Mouse (Mus musculus): ENCODE measurements around the gene Gtf2h5. TPM values are rescaled to one million over a fixed set of nuclear protein-coding genes. Genes with fewer than 3 reads are reported as not detected.

The Gtf2h5 gene
- polyA plus RNA-seq, 1 experiment from 2014 or later = 152 TPM

GRCm38 (mm10) chr17:6117917-6118316, 38.3 kb downstream of the Gtf2h5 start:
- 91% methylated on average over 3 of the region's 3 CpGs for WGBS
- H3K27me3 ChIP-seq (replicated peaks; ENCODE audit: control insufficient read depth, insufficient read depth, low read length) = no peaks in the 10 kb centered on the region

GRCm38 (mm10) chr17:6118861-6119260, 39.3 kb downstream of the Gtf2h5 start:
- H3K9ac ChIP-seq (ENCODE audit: low read depth, low read length) = no peak overlapping the region
- WGBS = 89% methylated on average over 4 of the region's 4 CpGs
- no peaks in the 10 kb centered on the region for H3K4me1 ChIP-seq (replicated peaks; ENCODE audit: control insufficient read depth, insufficient read depth, low read length)
- no peak overlapping the region for H3K27ac ChIP-seq (ENCODE audit: low read depth, low read length)
- H3K27me3 ChIP-seq (replicated peaks; ENCODE audit: control insufficient read depth, insufficient read depth, low read length) = no peaks in the 10 kb centered on the region
- H3K36me3 ChIP-seq (ENCODE audit: control insufficient read depth, insufficient read depth, low read length) = peaks cover 4% of the 10 kb centered on the region; the same call in 1 of the 2 replicates
- H3K4me2 ChIP-seq = no peak overlapping the region
- ATAC-seq (replicated peaks; ENCODE audit: low FRiP score) (no peak), DNase-seq (ENCODE audit: low spot score) (no peak)
- H3K4me3 ChIP-seq (ENCODE audit: low read depth, low read length) = no peak overlapping the region
- H3K9me3 ChIP-seq (ENCODE audit: control insufficient read depth, low read length) = no peaks in the 10 kb centered on the region

More at GRCm38 (mm10) chr17:6117917-6118316, 38.3 kb downstream of the Gtf2h5 start:
- no peak overlapping the region for H3K27ac ChIP-seq (ENCODE audit: low read depth, low read length)
- H3K4me1 ChIP-seq (replicated peaks; ENCODE audit: control insufficient read depth, insufficient read depth, low read length) = no peaks in the 10 kb centered on the region
- no peak for DNase-seq (ENCODE audit: low spot score)
- H3K9ac ChIP-seq (ENCODE audit: low read depth, low read length) = no peak overlapping the region
- no peak for ATAC-seq (replicated peaks; ENCODE audit: low FRiP score)
- H3K4me3 ChIP-seq (ENCODE audit: low read depth, low read length) = no peak overlapping the region
- H3K4me2 ChIP-seq = no peak overlapping the region
- H3K36me3 ChIP-seq (ENCODE audit: control insufficient read depth, insufficient read depth, low read length) = peaks cover 4% of the 10 kb centered on the region; the same call in 1 of the 2 replicates
- no peaks in the 10 kb centered on the region for H3K9me3 ChIP-seq (ENCODE audit: control insufficient read depth, low read length)

DNA sequence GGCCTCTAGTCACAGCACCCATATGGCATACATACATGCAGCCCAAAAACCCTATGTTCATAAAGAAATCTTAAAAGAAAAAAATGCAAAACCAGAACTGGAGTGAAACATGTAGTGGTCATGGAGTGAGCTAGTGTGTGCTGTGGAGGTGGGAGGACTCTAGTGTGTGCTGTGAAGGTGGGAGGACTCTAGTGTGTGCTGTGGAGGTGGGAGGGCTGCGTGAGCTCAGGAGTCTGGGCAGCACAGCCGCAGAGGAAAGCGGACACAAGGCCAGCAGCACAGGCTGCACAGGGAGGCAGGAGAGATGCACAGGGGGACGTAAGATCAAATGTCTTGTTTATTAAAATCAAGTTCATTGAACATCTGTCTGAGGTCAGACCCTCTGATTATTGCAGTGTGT, 44.2 kb downstream of the Gtf2h5 start:
- no peak overlapping the region for H3K4me2 ChIP-seq
- whole genome bisulfite sequencing = 88% methylated on average over 4 of the region's 4 CpGs

GRCm38 (mm10) chr17:6125441-6125840, 45.9 kb downstream of the Gtf2h5 start:
- no peak for DNase-seq (ENCODE audit: low spot score)
- Histone ChIP-seq H3K27me3 (replicated peaks; ENCODE audit: control insufficient read depth, insufficient read depth, low read length) (no peaks in the 10 kb centered on the region), H3K9ac (ENCODE audit: low read depth, low read length) (no peak overlapping the region), H3K4me1 (replicated peaks; ENCODE audit: control insufficient read depth, insufficient read depth, low read length) (no peaks in the 10 kb centered on the region), H3K27ac (ENCODE audit: low read depth, low read length) (no peak overlapping the region), H3K36me3 (ENCODE audit: control insufficient read depth, insufficient read depth, low read length) (peaks cover 6% of the 10 kb centered on the region; the same call in 1 of the 2 replicates), H3K4me2 (no peak overlapping the region), H3K9me3 (ENCODE audit: control insufficient read depth, low read length) (no peaks in the 10 kb centered on the region), H3K4me3 (ENCODE audit: low read depth, low read length) (no peak overlapping the region)
- ATAC-seq (replicated peaks; ENCODE audit: low FRiP score) = no peak
- WGBS = 89% methylated on average over 3 of the region's 3 CpGs

More for the DNA sequence above, 44.2 kb downstream of the Gtf2h5 start:
- DNase-seq (ENCODE audit: low spot score) = no peak
- Histone ChIP-seq H3K27ac (ENCODE audit: low read depth, low read length) (no peak overlapping the region), H3K36me3 (ENCODE audit: control insufficient read depth, insufficient read depth, low read length) (peaks cover 6% of the 10 kb centered on the region; the same call in 1 of the 2 replicates), H3K27me3 (replicated peaks; ENCODE audit: control insufficient read depth, insufficient read depth, low read length) (no peaks in the 10 kb centered on the region), H3K4me3 (ENCODE audit: low read depth, low read length) (no peak overlapping the region), H3K9ac (ENCODE audit: low read depth, low read length) (no peak overlapping the region), H3K4me1 (replicated peaks; ENCODE audit: control insufficient read depth, insufficient read depth, low read length) (no peaks in the 10 kb centered on the region), H3K9me3 (ENCODE audit: control insufficient read depth, low read length) (no peaks in the 10 kb centered on the region)
- no peak for ATAC-seq (replicated peaks; ENCODE audit: low FRiP score)

DNA sequence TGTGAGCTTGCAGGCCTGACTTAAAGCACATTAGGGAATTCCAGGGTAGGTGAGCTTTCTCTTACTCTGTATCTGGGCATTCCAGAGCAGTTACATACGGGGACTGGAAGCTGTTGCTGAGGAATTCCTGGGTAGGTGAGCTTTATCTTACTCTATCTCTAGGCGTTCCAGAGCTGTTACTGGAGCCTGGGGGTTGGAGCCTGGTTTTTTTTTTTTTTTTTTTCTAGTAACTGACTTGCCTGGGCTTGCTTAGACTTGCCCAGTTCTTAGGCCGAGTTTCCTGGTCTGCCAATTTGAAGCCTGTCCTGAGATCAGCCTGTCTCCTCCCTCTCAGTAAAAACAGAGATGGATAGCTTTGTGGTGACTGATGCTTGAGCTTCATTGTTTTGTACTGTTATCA, 48.5 kb downstream of the Gtf2h5 start:
- no peak for ATAC-seq (replicated peaks; ENCODE audit: low FRiP score)
- 31% methylated on average over 3 of the region's 3 CpGs for WGBS

GRCm38 (mm10) chr17:6129361-6129760, 49.8 kb downstream of the Gtf2h5 start:
- H3K36me3 ChIP-seq (ENCODE audit: control insufficient read depth, insufficient read depth, low read length) = peaks cover 2% of the 10 kb centered on the region; the same call in 1 of the 2 replicates
- no peak for ATAC-seq (replicated peaks; ENCODE audit: low FRiP score)
- no peak overlapping the region for H3K4me3 ChIP-seq (ENCODE audit: low read depth, low read length)
- H3K4me1 ChIP-seq (replicated peaks; ENCODE audit: control insufficient read depth, insufficient read depth, low read length) = no peaks in the 10 kb centered on the region
- no peak overlapping the region for H3K27ac ChIP-seq (ENCODE audit: low read depth, low read length)
- 76% methylated on average over 4 of the region's 4 CpGs for WGBS
- no peaks in the 10 kb centered on the region for H3K27me3 ChIP-seq (replicated peaks; ENCODE audit: control insufficient read depth, insufficient read depth, low read length)
- H3K9me3 ChIP-seq (ENCODE audit: control insufficient read depth, low read length) = no peaks in the 10 kb centered on the region
- no peak overlapping the region for H3K9ac ChIP-seq (ENCODE audit: low read depth, low read length)
- H3K4me2 ChIP-seq = no peak overlapping the region
- no peak for DNase-seq (ENCODE audit: low spot score)

More for the DNA sequence above, 48.5 kb downstream of the Gtf2h5 start:
- no peak overlapping the region for H3K9ac ChIP-seq (ENCODE audit: low read depth, low read length)
- H3K27ac ChIP-seq (ENCODE audit: low read depth, low read length) = no peak overlapping the region
- H3K4me3 ChIP-seq (ENCODE audit: low read depth, low read length) = no peak overlapping the region
- H3K36me3 ChIP-seq (ENCODE audit: control insufficient read depth, insufficient read depth, low read length) = peaks cover 2% of the 10 kb centered on the region; the same call in 1 of the 2 replicates
- no peak overlapping the region for H3K4me2 ChIP-seq
- no peaks in the 10 kb centered on the region for H3K9me3 ChIP-seq (ENCODE audit: control insufficient read depth, low read length)
- no peaks in the 10 kb centered on the region for H3K27me3 ChIP-seq (replicated peaks; ENCODE audit: control insufficient read depth, insufficient read depth, low read length)
- H3K4me1 ChIP-seq (replicated peaks; ENCODE audit: control insufficient read depth, insufficient read depth, low read length) = no peaks in the 10 kb centered on the region
- DNase-seq (ENCODE audit: low spot score) = no peak

GRCm38 (mm10) chr17:6131083-6131482, 51.5 kb downstream of the Gtf2h5 start:
- Histone ChIP-seq H3K4me3 (ENCODE audit: low read depth, low read length) (no peak overlapping the region), H3K9me3 (ENCODE audit: control insufficient read depth, low read length) (no peaks in the 10 kb centered on the region), H3K36me3 (ENCODE audit: control insufficient read depth, insufficient read depth, low read length) (no peaks in the 10 kb centered on the region), H3K4me2 (no peak overlapping the region), H3K4me1 (replicated peaks; ENCODE audit: control insufficient read depth, insufficient read depth, low read length) (no peaks in the 10 kb centered on the region), H3K9ac (ENCODE audit: low read depth, low read length) (no peak overlapping the region), H3K27ac (ENCODE audit: low read depth, low read length) (no peak overlapping the region), H3K27me3 (replicated peaks; ENCODE audit: control insufficient read depth, insufficient read depth, low read length) (no peaks in the 10 kb centered on the region)
- WGBS = 90% methylated on average over 3 of the region's 3 CpGs
- DNase-seq (ENCODE audit: low spot score) = no peak
- no peak for ATAC-seq (replicated peaks; ENCODE audit: low FRiP score)

Small RNAs within 50 kb of the gene (microRNA-seq; reads per million reads assigned to microRNA genes)
- gene Gm22774 (ENCODE audit: borderline number of aligned reads) = not detected

Other genes with a start within 250 kb of the Gtf2h5 start
- 31.2 and 35.4 TPM in 2 replicates for gene Snx9, start 238.5 kb upstream of the Gtf2h5 start, polyA plus RNA-seq (2014; fragmentation: Nextera tagmentation; extraction: Ambion mirVana)
- 2.2 TPM in 2 replicates for gene Synj2, start 138.5 kb upstream of the Gtf2h5 start, polyA plus RNA-seq (2014; fragmentation: Nextera tagmentation; extraction: Ambion mirVana)
- gene Serac1, start within 50 bp of the Gtf2h5 start, polyA plus RNA-seq (2014; fragmentation: Nextera tagmentation; extraction: Ambion mirVana) = 4.2 and 4.6 TPM in 2 replicates
- 54.6 and 71.9 TPM in 2 replicates for gene Tulp4, start 26.7 kb downstream of the Gtf2h5 start, polyA plus RNA-seq (2014; fragmentation: Nextera tagmentation; extraction: Ambion mirVana)
- 10.8 and 11.9 TPM in 2 replicates for gene Tmem181a, start 177.1 kb downstream of the Gtf2h5 start, polyA plus RNA-seq (2014; fragmentation: Nextera tagmentation; extraction: Ambion mirVana)
- gene Dynlt1a, start 237.7 kb downstream of the Gtf2h5 start, polyA plus RNA-seq (2014; fragmentation: Nextera tagmentation; extraction: Ambion mirVana) = 10.3 and 13.3 TPM in 2 replicates

All from liver, embryonic 11.5 days (tissue).